Mouse (Mus musculus): ENCODE measurements around the gene Ptgfrn.

Ptgfrn gene

DNA sequence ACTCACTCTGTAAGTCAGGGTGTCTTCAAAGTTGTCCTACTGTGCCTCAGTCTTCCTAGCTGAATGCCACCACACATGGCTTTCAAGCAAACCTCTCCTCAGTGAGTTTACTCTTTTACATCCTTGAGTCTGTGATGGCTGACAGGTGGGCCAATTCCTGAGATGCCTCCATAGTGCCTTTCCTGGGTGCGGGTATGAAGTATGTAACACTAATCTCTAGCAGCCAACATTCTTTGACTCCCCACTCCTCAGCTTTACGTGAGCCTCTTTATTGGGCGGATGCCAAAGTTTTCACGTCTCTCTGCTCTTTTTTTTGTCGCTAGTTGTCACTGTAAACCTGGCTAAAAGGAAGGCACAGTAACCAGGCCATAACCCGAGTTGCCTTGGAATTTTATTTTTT is 104.7 kb downstream of the Ptgfrn start:
- DNase-seq (ENCODE audit: low read depth, low spot score): no peak

- no peak for DNase-seq (ENCODE audit: low read depth, low spot score)
These were observed 106.3 kb downstream of the Ptgfrn start for GRCm38 (mm10) chr3:101003575-101004356.

DNA sequence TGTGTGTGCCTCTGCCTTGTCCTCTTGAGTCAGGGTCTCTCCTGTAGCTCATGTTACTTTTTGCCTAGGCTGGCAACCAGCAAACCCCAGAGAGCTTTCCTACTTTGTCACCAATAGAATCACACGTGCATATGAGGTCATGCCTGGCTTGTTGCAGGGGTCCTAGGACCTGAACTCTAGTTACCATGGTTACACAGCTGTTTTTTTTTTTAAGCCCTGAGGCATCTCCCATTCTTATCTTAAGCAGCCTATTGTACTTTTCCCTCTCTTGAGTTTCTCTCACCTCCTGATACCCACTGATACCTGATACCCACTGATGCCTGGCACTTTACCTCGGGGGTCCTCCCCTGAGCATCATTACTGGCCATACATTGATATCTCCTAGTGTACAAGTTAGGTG is 110.3 kb downstream of the Ptgfrn start:
- no peak for DNase-seq (ENCODE audit: low read depth, low spot score)

- DNase-seq (ENCODE audit: low read depth, low spot score): peak; percentile 29
These were observed 111.2 kb downstream of the Ptgfrn start for GRCm38 (mm10) chr3:100998904-100999340.

DNA sequence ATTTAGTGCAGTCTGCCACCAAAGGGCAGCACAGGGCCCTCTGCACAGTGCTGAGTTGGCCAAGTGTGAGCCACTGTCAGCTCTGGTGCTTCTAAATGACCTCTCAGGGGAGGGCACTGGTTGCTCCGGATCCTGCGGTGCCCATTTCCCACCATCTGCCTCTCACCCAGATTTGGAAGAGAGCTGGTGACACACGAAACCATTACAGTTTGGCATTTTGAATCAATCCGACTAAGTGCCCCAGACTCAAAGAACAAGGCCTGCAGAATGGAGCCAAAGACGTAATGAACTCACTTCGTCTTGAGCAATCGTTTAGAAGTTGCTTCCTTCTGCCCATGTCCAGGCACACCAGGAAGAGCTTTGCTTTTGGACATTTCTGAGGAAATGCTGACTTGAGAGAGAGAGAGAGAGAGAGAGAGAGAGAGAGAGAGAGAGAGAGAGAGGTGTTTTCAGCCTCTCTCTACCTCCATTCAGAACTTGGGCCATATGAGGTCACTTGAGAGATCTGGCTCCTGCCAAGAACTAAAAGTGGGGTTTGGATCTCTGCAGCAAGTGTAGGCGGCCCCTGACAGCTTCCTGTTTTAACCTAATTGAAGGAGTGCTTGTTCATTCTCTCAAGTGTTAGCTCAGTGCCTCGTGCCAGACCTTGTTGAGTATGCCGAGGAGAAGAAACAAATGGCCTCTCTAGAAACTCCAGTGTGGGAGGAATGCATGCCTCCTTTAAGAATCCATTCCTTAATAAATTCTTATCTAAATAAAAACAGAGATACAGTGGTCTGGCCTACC is 112.1 kb downstream of the Ptgfrn start:
- DNase-seq (ENCODE audit: low read depth, low spot score): no peak

DNA sequence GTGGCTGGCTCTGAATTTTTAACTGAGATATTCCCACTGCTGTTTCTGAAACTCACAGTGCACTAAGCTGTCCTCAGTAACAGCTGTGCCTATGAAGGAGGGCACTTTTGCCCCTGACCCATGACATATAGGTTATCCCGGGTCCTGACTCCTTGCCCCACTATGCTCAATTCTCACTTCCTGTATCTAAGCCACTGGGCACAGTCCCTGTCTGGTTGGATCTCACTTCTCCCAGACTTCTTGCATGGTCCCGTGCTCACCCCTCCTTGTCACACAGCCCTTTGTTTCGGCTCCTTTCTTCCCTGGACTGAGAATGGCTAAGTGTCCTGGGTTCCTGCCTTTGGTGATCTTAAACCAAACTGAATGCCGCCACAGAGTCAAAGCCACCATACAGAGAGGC is 115.8 kb downstream of the Ptgfrn start:
- DNase-seq (ENCODE audit: low read depth, low spot score): no peak

DNA sequence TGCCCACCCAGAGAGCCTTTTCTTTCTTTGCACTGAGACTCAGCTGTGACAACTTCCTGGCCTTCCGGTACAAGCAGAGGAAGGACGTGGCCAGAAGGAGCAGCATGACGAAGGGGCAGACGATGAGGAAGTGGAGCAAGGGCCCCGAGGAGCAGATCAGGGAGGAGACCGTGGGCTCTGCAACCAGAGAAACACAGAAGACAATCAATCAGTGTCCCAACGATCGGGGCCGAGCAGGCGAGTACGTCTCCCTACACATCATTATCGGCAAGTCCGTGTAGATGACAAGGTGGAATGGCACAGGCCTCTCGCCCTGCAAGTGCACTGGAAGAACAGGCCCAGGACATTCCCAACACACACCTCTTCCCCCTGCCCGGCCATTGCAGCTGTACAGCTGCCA is 116.4 kb downstream of the Ptgfrn start:
- no peak for DNase-seq (ENCODE audit: low read depth, low spot score)

DNA sequence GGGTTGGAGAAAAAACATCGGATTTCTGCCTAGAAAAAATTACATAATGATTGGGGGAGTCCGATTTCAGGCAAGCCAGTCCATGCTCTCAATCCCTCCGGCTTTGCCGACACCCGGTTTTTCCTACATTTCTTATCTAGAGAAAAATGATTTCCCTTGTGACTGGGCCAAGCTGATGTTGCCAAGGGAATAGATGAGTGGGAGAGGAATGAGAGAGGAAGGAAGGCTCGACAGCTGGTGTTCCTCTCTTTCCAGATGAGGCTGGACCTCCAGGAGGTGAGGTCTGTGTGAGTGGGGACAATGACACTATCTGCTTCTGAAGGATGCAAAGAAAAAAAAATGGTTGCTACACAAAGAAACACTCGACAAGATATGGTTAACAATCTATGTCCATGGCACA is 116.9 kb downstream of the Ptgfrn start:
- DNase-seq (ENCODE audit: low read depth, low spot score): no peak

All from retina, adult 2 months (tissue).